Mouse (Mus musculus) kidney, embryonic 14.5 days (tissue): ENCODE measurements around the gene Kif5c. TPM values are rescaled to one million over a fixed set of nuclear protein-coding genes. Genes with fewer than 3 reads are reported as not detected.
A peak's percentile ranks its signal among the peaks of the same experiment; 100 is the strongest.

ENCODE experiments used
- ATAC-seq: fragments of 200-750 bp; cut with Nextera tagmentation; 2 replicates; pipeline ENCODE4 v1.8.0; 2017; ENCODE audit warnings: moderate number of reproducible peaks, mild to moderate bottlenecking, moderate TSS enrichment, moderate library complexity; ENCODE audit not compliant: low FRiP score, low TSS enrichment
- H3K27ac ChIP-seq: fragments of 300-500 bp; sonication (generic); 2 replicates; pipeline ENCODE4 v1.5.1; 2014; ENCODE audit warnings: low read depth, mild to moderate bottlenecking, low read length, moderate library complexity, mixed read lengths
- H3K27me3 ChIP-seq: fragments of 300-500 bp; sonication (generic); 2 replicates; pipeline ENCODE4 v1.6.1; 2014; ENCODE audit warnings: mild to moderate bottlenecking, low read length; ENCODE audit not compliant: control insufficient read depth, insufficient read depth
- H3K36me3 ChIP-seq: fragments of 300-500 bp; sonication (generic); 2 replicates; pipeline ENCODE4 v1.6.1; 2014; ENCODE audit warnings: low read length, mixed read lengths; ENCODE audit not compliant: control insufficient read depth, insufficient read depth
- H3K4me1 ChIP-seq: fragments of 300-500 bp; sonication (generic); 2 replicates; pipeline ENCODE4 v1.6.1; 2014; ENCODE audit warnings: low read length, mixed read lengths; ENCODE audit not compliant: control insufficient read depth, insufficient read depth
- H3K4me2 ChIP-seq: fragments of 300-500 bp; sonication (generic); replicated peaks from 2 replicates; pipeline ENCODE4 v1.6.1; 2014; ENCODE audit warnings: low read depth, mild to moderate bottlenecking, low read length
- H3K4me3 ChIP-seq: fragments of 300-500 bp; sonication (generic); 2 replicates; pipeline ENCODE4 v1.5.1; 2014; ENCODE audit warnings: mild to moderate bottlenecking, low read length
- H3K9ac ChIP-seq: fragments of 300-500 bp; sonication (generic); 2 replicates; pipeline ENCODE4 v1.6.1; 2014; ENCODE audit warnings: low read depth, mild to moderate bottlenecking, low read length, moderate library complexity
- H3K9me3 ChIP-seq: fragments of 300-500 bp; sonication (generic); 2 replicates; pipeline ENCODE4 v1.6.1; 2016; ENCODE audit warnings: low read length; ENCODE audit not compliant: control insufficient read depth
- WGBS: fragments of 180-500 bp; shearing (Covaris S2); extraction: QIAGEN DNeasy Blood & Tissue Kit; methylation state at CpG from one replicate; pipeline ENCODE4 v1.1.7; 2014; 5-methylcytosine and 5-hydroxymethylcytosine counted together
- polyA plus RNA-seq: library from polyadenylated mRNA; unstranded; fragments of >200 nt; fragmentation: Nextera tagmentation; extraction: Ambion mirVana; gene quantifications from 2 replicates; pipeline ENCODE4 v1.2.1, GENCODE M21; 2014

Gene Kif5c
- polyA plus RNA-seq, 1 experiment from 2014 or later = 6.6 TPM

- Histone ChIP-seq H3K36me3 (no peaks in the 10 kb centered on the region), H3K4me2 (no peak overlapping the region), H3K27me3 (no peaks in the 10 kb centered on the region), H3K4me1 (peaks cover 10% of the 10 kb centered on the region; the same call in 1 of the 2 replicates), H3K27ac (no peak overlapping the region), H3K4me3 (no peak overlapping the region), H3K9ac (no peak overlapping the region), H3K9me3 (no peaks in the 10 kb centered on the region)
- no peak for ATAC-seq
- 88% methylated on average over 3 of the region's 3 CpGs for WGBS
Measured at GRCm38 (mm10) chr2:49661872-49662271, 42.8 kb downstream of the Kif5c start.

GRCm38 (mm10) chr2:49671753-49672500 is 52.8 kb downstream of the Kif5c start:
- no peak overlapping the region for H3K27ac ChIP-seq
- H3K4me1 ChIP-seq = no peaks in the 10 kb centered on the region
- H3K36me3 ChIP-seq = no peaks in the 10 kb centered on the region
- no peak overlapping the region for H3K4me2 ChIP-seq
- no peaks in the 10 kb centered on the region for H3K27me3 ChIP-seq
- WGBS = 70% methylated on average over 12 of the region's 12 CpGs
- ATAC-seq = no peak
- H3K9me3 ChIP-seq = no peaks in the 10 kb centered on the region
- H3K9ac ChIP-seq = no peak overlapping the region
- H3K4me3 ChIP-seq = no peak overlapping the region

- Histone ChIP-seq H3K4me1 (no peaks in the 10 kb centered on the region), H3K9ac (no peak overlapping the region), H3K4me3 (no peak overlapping the region), H3K27me3 (no peaks in the 10 kb centered on the region), H3K36me3 (no peaks in the 10 kb centered on the region), H3K4me2 (no peak overlapping the region), H3K27ac (no peak overlapping the region), H3K9me3 (no peaks in the 10 kb centered on the region)
- ATAC-seq = no peak
- 84% methylated on average over 7 of the region's 7 CpGs for WGBS
Measured at GRCm38 (mm10) chr2:49672501-49672874, 53.4 kb downstream of the Kif5c start.

- no peak overlapping the region for H3K27ac ChIP-seq
- no peaks in the 10 kb centered on the region for H3K27me3 ChIP-seq
Measured at GRCm38 (mm10) chr2:49676020-49676419, 56.9 kb downstream of the Kif5c start.

GRCm38 (mm10) chr2:49678386-49678785 is 59.3 kb downstream of the Kif5c start:
- Histone ChIP-seq H3K9ac (no peak overlapping the region), H3K4me3 (no peak overlapping the region), H3K36me3 (no peaks in the 10 kb centered on the region), H3K4me1 (peaks cover 8% of the 10 kb centered on the region), H3K27me3 (no peaks in the 10 kb centered on the region), H3K9me3 (no peaks in the 10 kb centered on the region), H3K4me2 (no peak overlapping the region), H3K27ac (peak overlapping the region; percentile 42; the same call in 1 of the 2 replicates)
- 25% methylated on average over 7 of the region's 7 CpGs for WGBS
- peak; percentile 73 for ATAC-seq

More at GRCm38 (mm10) chr2:49676020-49676419, 56.9 kb downstream of the Kif5c start:
- Histone ChIP-seq H3K9me3 (no peaks in the 10 kb centered on the region), H3K4me2 (no peak overlapping the region), H3K4me1 (peaks cover 8% of the 10 kb centered on the region), H3K9ac (no peak overlapping the region), H3K36me3 (no peaks in the 10 kb centered on the region), H3K4me3 (no peak overlapping the region)
- 62% methylated on average over 12 of the region's 12 CpGs for WGBS
- ATAC-seq = no peak

GRCm38 (mm10) chr2:49679135-49679964 is 60.3 kb downstream of the Kif5c start:
- ATAC-seq = peak; percentile 22; the same call in 1 of the 2 replicates
- Histone ChIP-seq H3K9ac (no peak overlapping the region), H3K27ac (no peak overlapping the region), H3K4me3 (no peak overlapping the region), H3K4me2 (no peak overlapping the region), H3K27me3 (no peaks in the 10 kb centered on the region), H3K4me1 (peaks cover 10% of the 10 kb centered on the region), H3K9me3 (no peaks in the 10 kb centered on the region), H3K36me3 (no peaks in the 10 kb centered on the region)
- 52% methylated on average over 16 of the region's 16 CpGs for WGBS

GRCm38 (mm10) chr2:49682754-49683153 is 63.7 kb downstream of the Kif5c start:
- no peak overlapping the region for H3K9ac ChIP-seq
- WGBS = 92% methylated on average over 6 of the region's 6 CpGs
- no peaks in the 10 kb centered on the region for H3K9me3 ChIP-seq
- no peak for ATAC-seq
- H3K27ac ChIP-seq = no peak overlapping the region
- no peaks in the 10 kb centered on the region for H3K27me3 ChIP-seq
- no peak overlapping the region for H3K4me2 ChIP-seq
- H3K4me3 ChIP-seq = no peak overlapping the region
- H3K4me1 ChIP-seq = peaks cover 10% of the 10 kb centered on the region
- H3K36me3 ChIP-seq = no peaks in the 10 kb centered on the region

- no peak overlapping the region for H3K4me3 ChIP-seq
- H3K4me2 ChIP-seq = no peak overlapping the region
- no peak overlapping the region for H3K9ac ChIP-seq
- ATAC-seq = no peak
- H3K36me3 ChIP-seq = no peaks in the 10 kb centered on the region
- H3K9me3 ChIP-seq = no peaks in the 10 kb centered on the region
- H3K27me3 ChIP-seq = no peaks in the 10 kb centered on the region
- WGBS = 46% methylated on average over 2 of the region's 2 CpGs
- H3K27ac ChIP-seq = no peak overlapping the region
- H3K4me1 ChIP-seq = 0 out of 2 replicates have a peak, but pooled peaks cover 2% of the 10 kb centered on the region
Measured at GRCm38 (mm10) chr2:49684808-49685207, 65.7 kb downstream of the Kif5c start.

- Histone ChIP-seq H3K4me2 (no peak overlapping the region), H3K9me3 (no peaks in the 10 kb centered on the region), H3K27me3 (no peaks in the 10 kb centered on the region), H3K9ac (no peak overlapping the region), H3K4me1 (no peaks in the 10 kb centered on the region), H3K4me3 (no peak overlapping the region), H3K36me3 (no peaks in the 10 kb centered on the region), H3K27ac (no peak overlapping the region)
- 78% methylated on average over 9 of the region's 9 CpGs for WGBS
- ATAC-seq = no peak
Measured at GRCm38 (mm10) chr2:49690421-49690826, 71.3 kb downstream of the Kif5c start.
